Mouse (Mus musculus) embryonic fibroblast, embryonic 13.5 days (primary cell): Measurements from ENCODE around the gene Zfp266.

Experiments used
- CTCF ChIP-seq: IDR thresholded peaks from 2 replicates; pipeline ENCODE4 v1.5.1; 2011; ENCODE audit warnings: mild to moderate bottlenecking, control low read depth, low read length, moderate library complexity, borderline replicate concordance; ENCODE audit not compliant: insufficient read depth
- POLR2A ChIP-seq: IDR thresholded peaks from 2 replicates; pipeline ENCODE4 v1.6.1; 2011; ENCODE audit warnings: low read depth, mild to moderate bottlenecking, control low read depth, low read length, moderate library complexity

DNA sequence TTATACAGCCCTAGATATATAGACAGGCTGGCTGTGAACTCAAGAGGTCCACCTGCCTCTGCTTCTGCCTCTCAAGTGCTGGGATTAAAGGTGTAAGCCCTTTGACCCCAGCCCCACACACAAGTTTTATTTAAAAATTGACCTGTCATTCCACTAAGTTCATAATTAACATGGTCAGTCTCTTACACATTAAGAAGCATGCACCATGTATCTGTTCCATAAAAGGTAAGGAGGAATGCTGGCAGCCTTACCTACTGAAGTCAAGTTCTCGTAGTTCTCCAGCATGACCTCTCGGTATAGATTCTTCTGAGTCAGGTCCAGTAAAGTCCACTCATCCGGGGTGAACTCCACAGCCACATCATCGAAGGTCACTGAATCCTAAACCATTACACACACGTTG, 16.4 kb downstream of the Zfp266 start:
- no peak for TF ChIP-seq CTCF
- TF ChIP-seq POLR2A: no peak
